Mouse (Mus musculus): Measurements from ENCODE around the gene Rab31.

DNA sequence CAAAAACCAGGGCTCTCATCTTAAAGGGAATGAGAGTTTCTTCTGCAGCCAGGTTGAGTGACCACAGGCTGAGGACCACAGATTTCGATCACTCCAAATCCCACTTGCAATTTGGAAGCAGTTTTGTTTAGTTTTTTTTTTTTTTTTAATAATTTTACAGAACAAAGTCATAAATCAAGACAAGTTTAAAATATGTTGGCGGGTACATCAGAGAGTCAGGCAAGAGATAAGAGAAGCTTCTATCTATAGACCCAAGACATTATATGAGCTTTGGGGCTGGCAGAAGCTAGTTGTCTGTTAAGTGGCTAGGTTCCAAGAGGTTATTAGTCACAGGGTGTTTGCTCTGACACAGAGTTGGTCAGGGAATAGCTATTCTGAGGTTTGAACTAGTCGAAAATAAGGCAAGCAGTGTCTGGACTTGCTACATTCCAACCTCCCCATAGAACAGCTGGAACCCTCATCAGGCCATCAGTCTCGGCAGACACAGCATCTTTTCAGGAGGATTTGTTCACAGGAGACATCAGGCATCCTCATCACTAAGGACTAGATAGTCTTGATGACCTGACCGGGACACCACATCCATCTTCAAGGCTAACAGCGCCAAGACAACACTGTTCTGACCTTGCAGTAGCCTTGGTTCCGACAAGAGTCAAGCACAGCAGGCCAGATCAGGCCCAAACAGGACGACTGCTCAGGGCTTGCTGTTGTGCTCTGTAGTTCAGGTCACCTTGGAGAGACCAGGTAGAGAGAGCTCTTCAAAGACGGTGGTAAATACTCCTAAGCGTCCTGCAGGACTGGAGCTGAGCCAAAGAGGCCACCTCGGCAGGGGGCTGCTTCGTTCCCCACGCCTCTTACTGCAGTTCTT, 68.8 kb downstream of the Rab31 start:
- TF ChIP-seq CTCF (IDR thresholded peaks at IDR 0.05; ENCODE audit: borderline replicate concordance, extremely low read depth, insufficient read depth, insufficient read length) (no peak), POLR2A (IDR thresholded peaks at IDR 0.05; ENCODE audit: borderline replicate concordance, extremely low read depth, insufficient read depth, insufficient read length, poor library complexity, severe bottlenecking) (no peak)

Measured in brain, embryonic 14.5 days (tissue).